Mouse (Mus musculus) intestine, embryonic 16.5 days (tissue): Measurements from ENCODE around the gene Slc2a12. TPM values are rescaled to one million over a fixed set of nuclear protein-coding genes. Genes with fewer than 3 reads are reported as not detected.
A peak's percentile ranks its signal among the peaks of the same experiment; 100 is the strongest.

ENCODE experiments used
- ATAC-seq: fragments of 200-750 bp; cut with Nextera tagmentation; 2 replicates; pipeline ENCODE4 v1.8.0; 2017; ENCODE audit warnings: moderate TSS enrichment, moderate library complexity
- H3K27ac ChIP-seq: fragments of 300-500 bp; sonication (generic); 2 replicates; pipeline ENCODE4 v1.5.1; 2014; ENCODE audit warnings: mild to moderate bottlenecking, low read length
- H3K27me3 ChIP-seq: fragments of 300-500 bp; sonication (generic); replicated peaks from 2 replicates; pipeline ENCODE4 v1.6.1; 2014; ENCODE audit warnings: low read length, control low read depth, mixed read lengths; ENCODE audit not compliant: control insufficient read depth, insufficient read depth
- H3K36me3 ChIP-seq: fragments of 300-500 bp; sonication (generic); 2 replicates; pipeline ENCODE4 v1.6.1; 2014; ENCODE audit warnings: low read length, control low read depth; ENCODE audit not compliant: control insufficient read depth, insufficient read depth
- H3K4me1 ChIP-seq: fragments of 300-500 bp; sonication (generic); 2 replicates; pipeline ENCODE4 v1.6.1; 2014; ENCODE audit warnings: low read length, control low read depth, mixed read lengths; ENCODE audit not compliant: control insufficient read depth, insufficient read depth
- H3K4me2 ChIP-seq: fragments of 300-500 bp; sonication (generic); 2 replicates; pipeline ENCODE4 v1.6.1; 2014; ENCODE audit warnings: low read depth, low read length, control low read depth
- H3K4me3 ChIP-seq: fragments of 300-500 bp; sonication (generic); 2 replicates; pipeline ENCODE4 v1.5.1; 2014; ENCODE audit warnings: mild to moderate bottlenecking, low read length
- H3K9ac ChIP-seq: fragments of 300-500 bp; sonication (generic); 2 replicates; pipeline ENCODE4 v1.6.1; 2014; ENCODE audit warnings: low read depth, low read length
- H3K9me3 ChIP-seq: fragments of 300-500 bp; sonication (generic); 2 replicates; pipeline ENCODE4 v1.6.1; 2016; ENCODE audit warnings: low read length, control low read depth; ENCODE audit not compliant: control insufficient read depth
- WGBS: fragments of 180-500 bp; shearing (Covaris S2); extraction: QIAGEN DNeasy Blood & Tissue Kit; methylation state at CpG from one replicate; pipeline ENCODE4 v1.1.7; 2014; 5-methylcytosine and 5-hydroxymethylcytosine counted together
- polyA plus RNA-seq: library from polyadenylated mRNA; unstranded; fragments of >200 nt; fragmentation: Nextera tagmentation; extraction: Ambion mirVana; gene quantifications from 2 replicates; pipeline ENCODE4 v1.2.1, GENCODE M21; 2015

Slc2a12 gene
- polyA plus RNA-seq, 1 experiment from 2014 or later, result 0.38 TPM

DNA sequence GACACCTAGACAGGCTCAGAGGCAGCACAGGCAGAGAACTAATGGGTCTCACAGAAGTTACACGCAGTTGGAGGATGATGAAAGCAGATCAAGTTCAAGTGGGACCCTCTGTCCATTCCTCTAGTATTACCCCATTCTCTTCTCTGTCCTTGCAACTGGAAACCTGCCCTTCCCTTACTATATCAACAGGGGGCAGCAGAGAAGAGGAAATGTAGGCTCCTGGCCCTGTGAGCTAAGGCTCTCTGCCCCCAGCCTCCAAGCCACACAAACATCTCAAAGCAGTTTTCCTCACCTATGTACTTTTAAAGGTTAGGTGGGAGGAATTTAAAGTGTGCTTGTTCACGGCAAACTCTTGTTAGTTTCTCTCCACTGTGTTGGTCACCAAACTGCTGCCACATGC is 26.0 kb upstream of the Slc2a12 start:
- Histone ChIP-seq H3K9me3 (no peaks in the 10 kb centered on the region), H3K27me3 (no peaks in the 10 kb centered on the region), H3K4me2 (no peak overlapping the region), H3K4me1 (0 out of 2 replicates have a peak, but pooled peaks cover 2% of the 10 kb centered on the region), H3K27ac (no peak overlapping the region), H3K4me3 (no peak overlapping the region), H3K9ac (no peak overlapping the region), H3K36me3 (no peaks in the 10 kb centered on the region)
- no peak for ATAC-seq
- 59% methylated on average over 2 of the region's 2 CpGs for WGBS

DNA sequence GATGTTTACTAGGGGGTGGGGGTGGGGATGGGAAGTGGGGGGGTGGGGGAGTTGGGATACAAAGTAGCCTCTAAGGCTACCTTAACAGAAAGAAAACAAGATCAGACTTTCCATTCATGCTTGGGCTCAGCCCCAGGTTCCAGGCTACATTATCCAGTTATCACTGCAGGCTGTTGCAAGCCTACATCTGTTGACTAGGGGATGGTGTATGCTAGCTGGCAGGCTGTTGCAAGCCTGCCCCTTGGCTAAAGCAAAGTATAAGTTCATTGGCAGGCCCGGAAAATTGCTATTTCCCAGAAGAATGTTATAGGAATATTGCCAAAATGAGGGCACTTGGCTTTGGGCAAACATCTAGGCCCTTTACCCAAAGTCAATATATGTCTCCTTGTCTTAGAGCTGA is 16.0 kb upstream of the Slc2a12 start:
- Histone ChIP-seq H3K27me3 (no peaks in the 10 kb centered on the region), H3K4me3 (no peak overlapping the region), H3K36me3 (no peaks in the 10 kb centered on the region), H3K9me3 (no peaks in the 10 kb centered on the region), H3K4me2 (no peak overlapping the region), H3K4me1 (no peaks in the 10 kb centered on the region), H3K27ac (no peak overlapping the region), H3K9ac (no peak overlapping the region)
- ATAC-seq, result no peak
- WGBS, result 95% methylated on average over 1 of the region's 1 CpGs

DNA sequence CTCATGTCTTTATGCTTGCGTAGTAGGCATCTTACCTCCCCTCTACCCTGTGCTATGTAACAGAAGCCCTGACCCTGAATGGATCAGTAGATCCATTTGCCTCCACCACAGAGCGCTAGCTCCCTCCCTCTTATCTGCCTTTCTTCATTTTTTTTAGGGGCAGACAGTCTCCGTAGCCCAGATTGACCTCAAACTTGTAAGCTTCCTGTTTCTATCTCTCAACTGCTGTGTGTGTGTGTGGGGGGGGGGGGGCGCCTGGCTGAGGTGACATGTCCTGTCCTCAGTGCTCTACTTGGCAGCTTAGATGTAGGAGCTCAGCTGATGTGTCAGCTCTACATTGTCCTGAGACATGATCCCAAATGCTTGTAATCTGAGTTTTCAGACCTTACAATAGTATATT is 13.7 kb upstream of the Slc2a12 start:
- Histone ChIP-seq H3K4me2 (no peak overlapping the region), H3K27ac (no peak overlapping the region), H3K27me3 (no peaks in the 10 kb centered on the region), H3K36me3 (no peaks in the 10 kb centered on the region), H3K4me3 (no peak overlapping the region), H3K9me3 (no peaks in the 10 kb centered on the region), H3K9ac (no peak overlapping the region), H3K4me1 (no peaks in the 10 kb centered on the region)
- WGBS, result 63% methylated on average over 4 of the region's 4 CpGs
- ATAC-seq, result no peak

DNA sequence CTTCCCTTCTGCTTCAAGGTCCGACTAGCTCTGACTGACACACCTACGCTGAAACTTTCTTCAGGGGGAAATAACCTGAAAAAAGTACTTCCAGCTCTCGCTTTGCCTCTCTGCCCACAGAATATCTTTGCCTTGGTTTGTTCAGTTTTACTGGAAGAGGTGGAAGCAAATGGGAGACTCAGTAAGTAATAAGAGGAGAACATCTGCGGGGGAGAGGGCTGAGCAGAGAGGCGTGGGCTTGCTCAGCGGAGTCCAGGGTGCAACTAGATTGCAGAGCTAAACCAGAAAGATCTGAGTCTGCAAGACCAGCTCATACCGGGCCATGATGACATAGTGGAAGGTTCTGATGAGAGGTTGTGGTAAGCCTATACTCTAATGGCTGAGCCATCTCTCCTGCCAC is 13.3 kb upstream of the Slc2a12 start:
- Histone ChIP-seq H3K4me2 (no peak overlapping the region), H3K27ac (no peak overlapping the region), H3K36me3 (no peaks in the 10 kb centered on the region), H3K4me1 (no peaks in the 10 kb centered on the region), H3K9me3 (no peaks in the 10 kb centered on the region), H3K4me3 (no peak overlapping the region), H3K9ac (no peak overlapping the region), H3K27me3 (no peaks in the 10 kb centered on the region)
- 81% methylated on average over 7 of the region's 7 CpGs for WGBS
- ATAC-seq, result no peak

DNA sequence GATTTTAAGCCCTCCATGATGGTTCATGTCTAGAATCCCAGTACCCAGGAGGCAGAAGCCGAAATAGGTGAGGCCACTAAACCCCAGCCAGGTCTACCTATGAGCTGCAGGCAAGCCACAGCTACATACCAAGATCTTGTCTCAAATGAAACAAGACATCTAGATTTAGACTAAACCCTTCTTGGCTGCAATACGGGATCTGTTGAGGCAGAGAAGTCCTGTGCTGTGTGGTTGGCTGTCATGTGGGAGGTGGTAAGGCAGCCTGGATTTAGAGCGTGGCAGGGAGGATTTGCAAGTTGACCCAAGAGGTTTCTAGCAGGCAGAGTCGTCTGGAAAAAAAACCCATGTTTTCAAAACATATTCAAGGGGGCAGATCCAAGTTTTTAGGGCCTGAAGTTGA is 12.9 kb upstream of the Slc2a12 start:
- Histone ChIP-seq H3K27ac (no peak overlapping the region), H3K9me3 (no peaks in the 10 kb centered on the region), H3K36me3 (no peaks in the 10 kb centered on the region), H3K4me2 (no peak overlapping the region), H3K4me3 (no peak overlapping the region), H3K4me1 (no peaks in the 10 kb centered on the region), H3K27me3 (no peaks in the 10 kb centered on the region), H3K9ac (no peak overlapping the region)
- WGBS, result 77% methylated on average over 4 of the region's 4 CpGs
- no peak for ATAC-seq

DNA sequence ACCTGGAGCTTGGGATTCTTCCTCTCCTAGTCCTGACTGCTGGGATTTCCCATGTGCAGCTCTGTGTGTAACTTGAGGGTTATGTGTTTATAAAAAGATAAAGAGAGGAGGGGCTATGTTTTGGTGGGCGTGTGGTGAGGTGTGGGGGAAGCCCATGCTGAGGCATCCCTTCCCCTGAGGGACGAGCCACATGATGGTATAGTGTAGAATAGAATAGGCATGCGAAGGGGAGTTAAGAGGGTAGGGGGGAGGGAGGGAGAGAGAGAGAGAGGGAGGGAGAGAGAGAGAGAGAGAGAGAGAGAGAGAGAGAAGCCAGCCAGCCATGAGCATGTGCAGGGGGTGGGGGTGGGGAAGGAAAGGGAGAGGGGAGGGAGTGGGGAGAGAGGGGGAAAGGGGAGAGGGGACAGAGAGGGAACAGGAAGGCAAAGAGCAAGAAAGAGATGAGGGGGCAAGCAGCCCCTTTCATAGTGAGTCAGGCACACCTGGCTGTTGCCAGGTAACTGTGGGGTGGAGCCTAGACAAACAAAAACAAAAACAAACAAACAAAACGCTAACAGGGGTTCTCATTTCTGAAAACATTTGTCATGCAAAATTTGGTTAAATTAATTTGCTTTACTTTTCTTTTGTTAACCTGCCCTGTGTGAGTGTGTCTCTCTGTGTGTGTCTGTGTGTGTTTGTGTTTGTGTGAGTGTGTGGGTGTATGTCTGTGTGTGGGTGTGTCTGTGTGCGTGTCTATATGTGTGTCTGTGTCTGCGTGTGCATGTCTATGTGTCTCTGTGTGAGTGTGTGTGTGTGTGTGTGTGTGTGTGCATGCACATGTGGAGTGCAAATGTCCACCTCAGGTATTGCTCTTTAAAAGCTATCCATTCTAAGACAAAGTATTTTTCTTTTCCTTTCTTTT is 11.2 kb upstream of the Slc2a12 start:
- Histone ChIP-seq H3K9ac (no peak overlapping the region), H3K36me3 (no peaks in the 10 kb centered on the region), H3K4me2 (no peak overlapping the region), H3K4me1 (no peaks in the 10 kb centered on the region), H3K27ac (no peak overlapping the region), H3K4me3 (no peak overlapping the region), H3K27me3 (no peaks in the 10 kb centered on the region), H3K9me3 (no peaks in the 10 kb centered on the region)
- whole genome bisulfite sequencing, result 43% methylated on average over 6 of the region's 6 CpGs
- no peak for ATAC-seq

DNA sequence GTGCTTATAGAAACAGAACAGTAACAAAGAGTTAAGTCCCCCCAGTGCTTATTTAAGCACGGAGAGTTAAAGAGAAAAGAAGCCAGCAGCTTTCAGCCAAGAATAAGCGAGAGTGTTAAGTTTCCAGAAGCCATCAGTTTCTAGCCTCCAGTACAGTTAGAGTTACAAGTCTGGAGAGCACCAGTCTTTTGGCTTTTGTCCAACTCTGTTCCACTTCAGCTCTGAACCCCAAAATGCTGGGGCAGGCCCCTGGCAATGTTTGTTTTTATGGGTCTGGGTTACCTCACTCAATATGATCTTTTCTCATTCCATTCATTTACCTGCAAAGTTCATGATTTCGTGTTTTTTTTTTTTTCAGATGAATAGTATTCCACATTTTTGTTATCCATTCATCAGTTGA is 7.6 kb upstream of the Slc2a12 start:
- H3K4me1 ChIP-seq, result no peaks in the 10 kb centered on the region
- no peak overlapping the region for H3K9ac ChIP-seq
- no peaks in the 10 kb centered on the region for H3K27me3 ChIP-seq
- no peak for ATAC-seq
- H3K4me3 ChIP-seq, result no peak overlapping the region
- H3K36me3 ChIP-seq, result no peaks in the 10 kb centered on the region
- no peaks in the 10 kb centered on the region for H3K9me3 ChIP-seq
- H3K27ac ChIP-seq, result no peak overlapping the region
- 44% methylated on average over 3 of the region's 3 CpGs for WGBS
- no peak overlapping the region for H3K4me2 ChIP-seq

DNA sequence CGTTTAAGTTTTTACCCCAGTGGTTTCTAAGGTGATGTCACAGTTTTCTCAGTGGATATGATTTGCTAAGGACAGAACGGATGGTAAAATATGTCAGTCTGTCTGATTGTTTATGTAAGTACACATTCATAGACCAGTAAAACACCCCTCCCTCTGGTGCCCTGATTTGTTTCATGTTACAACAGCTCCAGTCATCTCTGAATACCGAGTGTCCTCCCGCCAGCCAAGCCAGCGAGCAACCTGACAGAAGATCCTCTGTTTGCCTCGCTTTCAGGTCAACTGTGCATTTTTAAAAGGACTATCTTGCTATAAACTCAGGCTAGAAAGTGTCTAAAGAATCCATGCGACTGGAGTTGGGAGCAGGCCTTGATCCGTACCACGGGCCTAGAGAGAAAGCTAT is 640 bp upstream of the Slc2a12 start:
- Histone ChIP-seq H3K4me1 (peaks cover 5% of the 10 kb centered on the region; the same call in 1 of the 2 replicates), H3K4me3 (no peak overlapping the region), H3K9ac (no peak overlapping the region), H3K36me3 (no peaks in the 10 kb centered on the region), H3K9me3 (no peaks in the 10 kb centered on the region), H3K27me3 (no peaks in the 10 kb centered on the region), H3K27ac (no peak overlapping the region), H3K4me2 (no peak overlapping the region)
- 62% methylated on average over 9 of the region's 9 CpGs for WGBS
- ATAC-seq, result no peak

DNA sequence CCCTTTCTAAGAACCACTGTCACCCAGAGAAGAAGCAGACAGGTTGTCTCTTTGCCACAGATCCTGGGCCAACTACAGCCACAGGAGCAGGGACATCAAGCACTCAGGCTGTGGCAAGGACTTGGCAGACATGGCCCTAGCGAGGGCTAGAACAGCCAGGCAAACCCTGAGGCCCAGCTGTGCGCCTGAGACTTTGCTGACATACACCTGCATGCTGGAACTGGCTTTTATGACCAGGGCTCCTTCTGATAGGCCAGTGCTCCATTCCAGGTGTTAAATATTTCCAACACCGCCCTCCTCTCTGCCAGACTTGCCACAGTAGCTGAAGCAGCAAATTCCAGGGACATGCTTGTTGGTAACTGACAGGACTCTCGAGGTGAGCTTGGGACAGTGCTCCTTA is 3.9 kb downstream of the Slc2a12 start:
- Histone ChIP-seq H3K9me3 (no peaks in the 10 kb centered on the region), H3K27me3 (no peaks in the 10 kb centered on the region), H3K4me1 (peaks cover 5% of the 10 kb centered on the region; the same call in 1 of the 2 replicates), H3K4me3 (no peak overlapping the region), H3K27ac (no peak overlapping the region), H3K9ac (no peak overlapping the region), H3K36me3 (no peaks in the 10 kb centered on the region), H3K4me2 (no peak overlapping the region)
- WGBS, result 58% methylated on average over 4 of the region's 4 CpGs
- ATAC-seq, result peak; percentile 84

DNA sequence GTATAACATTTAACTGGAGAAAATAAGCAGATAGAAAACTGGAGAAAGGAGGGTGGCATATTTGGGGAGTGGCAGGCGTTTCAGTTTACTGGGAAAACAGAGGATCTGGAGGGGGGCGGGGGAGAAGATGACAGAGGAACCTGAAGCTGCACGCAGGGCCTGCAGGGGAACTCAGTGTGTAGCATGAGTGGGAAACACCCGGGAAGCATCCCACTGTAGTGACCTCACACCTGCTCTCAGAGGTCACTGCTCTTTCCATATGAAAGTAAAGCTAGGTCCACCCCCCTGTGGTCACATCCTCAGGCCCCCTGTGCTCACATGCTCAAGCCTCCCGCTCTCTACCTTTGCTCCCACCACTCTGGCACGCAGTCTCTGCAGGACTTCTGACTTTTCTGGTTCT is 9.0 kb downstream of the Slc2a12 start:
- H3K9ac ChIP-seq, result no peak overlapping the region
- 52% methylated on average over 6 of the region's 6 CpGs for WGBS
- ATAC-seq, result no peak
- no peak overlapping the region for H3K27ac ChIP-seq
- peaks cover under 1% of the 10 kb centered on the region; the same call in 1 of the 2 replicates for H3K4me1 ChIP-seq
- H3K9me3 ChIP-seq, result no peaks in the 10 kb centered on the region
- no peak overlapping the region for H3K4me3 ChIP-seq
- no peak overlapping the region for H3K4me2 ChIP-seq
- no peaks in the 10 kb centered on the region for H3K27me3 ChIP-seq
- no peaks in the 10 kb centered on the region for H3K36me3 ChIP-seq
